Mouse (Mus musculus) midbrain, embryonic 12.5 days (tissue): Measurements from ENCODE around the gene Ffar2. TPM values are rescaled to one million over a fixed set of nuclear protein-coding genes. Genes with fewer than 3 reads are reported as not detected.

Source experiments
- ATAC-seq: fragments of 200-750 bp; cut with Nextera tagmentation; 2 replicates; pipeline ENCODE4 v1.8.0; 2017; ENCODE audit warnings: low read depth, moderate TSS enrichment, moderate library complexity; ENCODE audit not compliant: low FRiP score
- H3K27ac ChIP-seq: fragments of 300-500 bp; sonication (generic); replicated peaks from 2 replicates; pipeline ENCODE4 v1.5.1; 2016; ENCODE audit warnings: mild to moderate bottlenecking
- H3K27me3 ChIP-seq: fragments of 300-500 bp; sonication (generic); 2 replicates; pipeline ENCODE4 v1.6.1; 2016; ENCODE audit warnings: mild to moderate bottlenecking
- H3K36me3 ChIP-seq: fragments of 300-500 bp; sonication (generic); 2 replicates; pipeline ENCODE4 v1.6.1; 2016
- H3K4me1 ChIP-seq: fragments of 300-500 bp; sonication (generic); 2 replicates; pipeline ENCODE4 v1.6.1; 2016
- H3K4me2 ChIP-seq: fragments of 300-500 bp; sonication (generic); replicated peaks from 2 replicates; pipeline ENCODE4 v1.6.1; 2016; ENCODE audit warnings: mild to moderate bottlenecking, moderate library complexity
- H3K4me3 ChIP-seq: fragments of 300-500 bp; sonication (generic); 2 replicates; pipeline ENCODE4 v1.5.1; 2016; ENCODE audit warnings: mild to moderate bottlenecking
- H3K9ac ChIP-seq: fragments of 300-500 bp; sonication (generic); replicated peaks from 2 replicates; pipeline ENCODE4 v1.6.1; 2016; ENCODE audit warnings: mild to moderate bottlenecking, moderate library complexity
- H3K9me3 ChIP-seq: fragments of 300-500 bp; sonication (generic); 2 replicates; pipeline ENCODE4 v1.6.1; 2016; ENCODE audit warnings: mild to moderate bottlenecking
- WGBS: fragments of 180-500 bp; shearing (Covaris S2); methylation state at CpG from one replicate; pipeline ENCODE4 v1.1.7; 2016; 5-methylcytosine and 5-hydroxymethylcytosine counted together
- polyA plus RNA-seq: library from polyadenylated mRNA; unstranded; fragments of >200 nt; fragmentation: Nextera tagmentation; extraction: Ambion mirVana; gene quantifications from 2 replicates; pipeline ENCODE4 v1.2.1, GENCODE M21; 2016

Gene Ffar2
- not detected in 2 replicates for polyA plus RNA-seq

DNA sequence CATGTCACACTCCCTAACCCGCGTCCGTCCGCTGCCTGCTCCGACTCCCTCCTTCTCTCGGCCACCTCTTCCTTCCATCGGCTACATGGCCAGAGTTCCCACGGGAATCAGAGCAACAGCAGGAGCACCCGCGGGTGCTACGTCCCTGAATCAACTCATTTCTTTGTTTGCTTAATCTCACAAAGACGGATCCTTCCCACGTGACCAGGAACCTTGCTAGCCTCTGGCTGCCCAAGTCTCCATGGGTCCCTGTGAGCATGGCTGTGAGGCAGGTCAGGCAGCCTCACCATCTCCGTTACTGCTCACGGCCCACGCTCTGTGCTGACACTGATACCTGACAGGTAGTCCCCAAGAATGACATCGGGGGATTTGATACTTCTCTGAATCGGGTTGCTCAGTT, at the start of gene Ffar2:
Gene Ffar2, minus strand, starts transcription at position 101 of the 400 bp plus-strand sequence.
- Histone ChIP-seq H3K4me2 (no peak within 1 kb of the TSS), H3K36me3 (no peaks in the 10 kb centered on the region), H3K4me1 (no peaks in the 10 kb centered on the region), H3K9me3 (no peaks in the 10 kb centered on the region), H3K9ac (no peak within 1 kb of the TSS), H3K27me3 (no peaks in the 10 kb centered on the region), H3K4me3 (no peak within 1 kb of the TSS), H3K27ac (no peak within 1 kb of the TSS)
- ATAC-seq, result no peak
- 92% methylated on average over 18 of the region's 18 CpGs for WGBS

DNA sequence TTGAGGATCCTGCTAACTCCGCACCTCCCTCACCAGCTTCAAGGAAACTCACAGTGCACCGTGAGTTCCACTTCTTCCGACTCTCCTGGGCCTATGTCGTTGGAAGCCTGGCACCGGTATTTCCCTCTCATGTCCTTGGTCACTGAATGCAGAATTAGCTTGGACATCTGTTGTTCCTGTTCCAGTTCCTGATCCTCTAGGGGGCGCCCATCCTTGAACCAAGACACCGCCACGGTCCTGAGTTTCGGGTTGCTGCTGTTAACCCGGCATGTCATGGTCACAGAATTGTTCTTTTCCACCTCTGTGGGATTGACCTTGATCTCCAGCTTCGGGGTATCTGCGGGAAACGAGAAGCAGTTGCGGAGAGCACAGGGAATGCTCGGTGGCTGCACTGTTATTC, 49.5 kb upstream of the Ffar2 start:
- Histone ChIP-seq H3K4me2 (peak overlapping the region; percentile 25), H3K27ac (no peak overlapping the region), H3K4me3 (no peak overlapping the region), H3K9ac (no peak overlapping the region), H3K9me3 (no peaks in the 10 kb centered on the region), H3K27me3 (peaks cover 6% of the 10 kb centered on the region; the same call in 1 of the 2 replicates), H3K4me1 (no peaks in the 10 kb centered on the region), H3K36me3 (no peaks in the 10 kb centered on the region)
- WGBS, result 28% methylated on average over 15 of the region's 15 CpGs
- ATAC-seq, result no peak

DNA sequence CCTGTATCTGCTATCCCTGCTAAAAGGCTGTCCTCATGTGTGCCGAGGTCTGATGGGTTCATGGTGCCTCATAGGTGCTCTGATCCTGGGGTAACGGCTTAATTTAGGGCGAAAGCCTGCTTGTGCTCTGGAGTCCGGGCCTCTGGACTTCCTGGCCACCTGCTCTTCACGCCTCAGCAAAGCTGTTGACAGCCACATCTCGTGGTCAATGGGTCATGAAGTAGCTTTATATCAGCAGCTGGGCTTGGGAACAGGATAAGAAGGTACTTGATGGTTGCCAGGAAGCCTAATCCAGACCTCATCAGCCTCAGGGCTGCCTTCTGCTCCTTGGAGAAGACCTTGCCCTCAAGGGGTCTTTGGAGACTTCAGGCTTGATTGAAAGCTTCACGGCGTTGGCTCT, 39.8 kb upstream of the Ffar2 start:
- H3K4me2 ChIP-seq, result no peak overlapping the region
- 0 out of 2 replicates have a peak, but pooled peaks cover 3% of the 10 kb centered on the region for H3K4me1 ChIP-seq
- ATAC-seq, result no peak
- H3K27ac ChIP-seq, result no peak overlapping the region
- WGBS, result 76% methylated on average over 8 of the region's 8 CpGs
- H3K9ac ChIP-seq, result no peak overlapping the region
- no peak overlapping the region for H3K4me3 ChIP-seq
- H3K9me3 ChIP-seq, result no peaks in the 10 kb centered on the region
- 0 out of 2 replicates have a peak, but pooled peaks cover 8% of the 10 kb centered on the region for H3K27me3 ChIP-seq
- H3K36me3 ChIP-seq, result no peaks in the 10 kb centered on the region

DNA sequence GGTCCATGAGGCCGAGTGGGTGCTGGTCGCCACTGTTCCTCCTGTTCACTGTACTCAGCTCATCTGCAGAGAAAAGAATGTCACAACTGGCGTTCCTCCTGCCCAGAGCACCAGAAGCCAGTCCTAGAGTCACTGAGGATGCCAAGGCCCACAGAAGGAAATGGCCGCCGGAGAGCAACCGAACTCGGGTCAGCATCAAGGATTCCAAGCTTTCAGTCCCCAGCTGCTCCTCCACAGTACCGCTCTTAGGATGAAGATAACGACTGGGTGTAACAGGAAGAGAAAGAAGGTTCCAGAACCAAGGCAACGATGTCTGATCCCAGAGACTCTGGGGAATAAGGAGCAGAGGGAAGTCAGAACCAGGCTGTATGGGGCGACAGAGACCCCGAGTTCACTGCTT, 37.9 kb upstream of the Ffar2 start, which contains the start of gene Ffar1:
Gene Ffar1, minus strand, starts transcription at position 101 of the 400 bp plus-strand sequence.
- 84% methylated on average over 12 of the region's 12 CpGs for WGBS
- no peak within 1 kb of the TSS for H3K27ac ChIP-seq
- H3K4me3 ChIP-seq, result no peak within 1 kb of the TSS
- no peak for ATAC-seq
- 0 out of 2 replicates have a peak, but pooled peaks cover 8% of the 10 kb centered on the region for H3K27me3 ChIP-seq
- no peak within 1 kb of the TSS for H3K4me2 ChIP-seq
- 0 out of 2 replicates have a peak within 1 kb of the TSS, but pooled peaks have one; percentile 28 for H3K9ac ChIP-seq
- H3K4me1 ChIP-seq, result 0 out of 2 replicates have a peak, but pooled peaks cover 3% of the 10 kb centered on the region
- no peaks in the 10 kb centered on the region for H3K36me3 ChIP-seq
- no peaks in the 10 kb centered on the region for H3K9me3 ChIP-seq

DNA sequence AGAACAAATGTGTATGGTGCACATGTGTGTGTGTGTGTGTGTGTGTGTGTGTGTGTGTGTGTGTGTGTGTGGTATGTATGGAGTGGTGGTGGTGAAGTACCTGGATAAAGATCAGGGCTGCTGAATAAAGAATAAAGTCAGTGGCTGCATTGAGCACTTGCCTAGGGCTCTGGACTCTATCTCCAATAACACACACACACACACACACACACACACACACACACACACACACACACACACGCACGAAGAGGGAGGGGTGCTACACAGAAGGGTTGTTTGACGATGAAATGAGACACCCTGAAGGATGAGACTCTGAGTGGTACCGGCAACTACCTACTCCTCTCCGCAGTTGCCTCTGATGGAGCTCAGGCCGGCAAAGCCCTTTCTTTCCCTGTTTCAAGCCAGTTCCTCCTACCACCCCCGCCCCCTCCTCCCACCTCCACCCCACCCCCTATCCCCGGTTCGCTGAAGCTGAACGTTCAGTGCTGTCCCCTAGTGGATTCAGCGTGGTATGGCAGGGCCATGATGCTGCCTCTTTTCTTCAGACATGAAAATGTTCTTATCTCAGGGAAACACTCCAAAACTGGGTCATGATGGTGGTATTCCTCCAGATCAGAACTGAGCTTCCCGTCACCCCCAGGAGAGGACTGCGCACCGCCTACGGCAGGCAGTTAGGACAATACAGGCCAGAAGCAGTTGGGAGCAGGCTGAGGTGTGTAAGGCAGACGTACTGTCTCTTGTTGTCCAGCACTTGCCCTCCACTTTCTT, 36.2 kb upstream of the Ffar2 start:
- peak overlapping the region; percentile 28 for H3K4me3 ChIP-seq
- peak overlapping the region; percentile 49 for H3K4me2 ChIP-seq
- no peak overlapping the region for H3K27ac ChIP-seq
- ATAC-seq, result peak; percentile 69
- H3K27me3 ChIP-seq, result 0 out of 2 replicates have a peak, but pooled peaks cover 8% of the 10 kb centered on the region
- H3K9me3 ChIP-seq, result no peaks in the 10 kb centered on the region
- H3K36me3 ChIP-seq, result no peaks in the 10 kb centered on the region
- 11% methylated on average over 12 of the region's 16 CpGs for WGBS
- 0 out of 2 replicates have a peak, but pooled peaks cover 3% of the 10 kb centered on the region for H3K4me1 ChIP-seq
- H3K9ac ChIP-seq, result no peak overlapping the region

DNA sequence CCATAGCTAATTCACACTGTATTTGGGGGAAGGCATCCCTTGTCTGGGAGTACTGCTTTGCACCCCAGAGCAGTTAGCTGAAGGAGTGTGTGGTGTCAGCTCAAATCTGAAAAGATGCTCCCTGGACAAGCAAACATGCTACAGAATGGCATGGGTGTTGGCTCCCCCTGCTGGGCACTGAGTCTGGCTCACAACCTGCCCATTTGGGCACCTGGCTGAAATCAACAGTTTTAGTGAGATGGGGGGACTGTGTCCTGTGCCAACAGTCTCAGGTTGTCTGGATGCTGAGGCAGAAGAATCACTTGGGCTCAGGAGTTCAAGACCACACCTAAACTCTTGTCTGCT, 35.7 kb upstream of the Ffar2 start:
- 0 out of 2 replicates have a peak, but pooled peaks cover 3% of the 10 kb centered on the region for H3K4me1 ChIP-seq
- H3K27me3 ChIP-seq, result 0 out of 2 replicates have a peak, but pooled peaks cover 8% of the 10 kb centered on the region
- no peak overlapping the region for H3K4me3 ChIP-seq
- ATAC-seq, result peak; percentile 42; the same call in 1 of the 2 replicates
- H3K36me3 ChIP-seq, result no peaks in the 10 kb centered on the region
- no peak overlapping the region for H3K27ac ChIP-seq
- peak overlapping the region; percentile 49; the same call in 1 of the 2 replicates for H3K4me2 ChIP-seq
- no peak overlapping the region for H3K9ac ChIP-seq
- H3K9me3 ChIP-seq, result no peaks in the 10 kb centered on the region

DNA sequence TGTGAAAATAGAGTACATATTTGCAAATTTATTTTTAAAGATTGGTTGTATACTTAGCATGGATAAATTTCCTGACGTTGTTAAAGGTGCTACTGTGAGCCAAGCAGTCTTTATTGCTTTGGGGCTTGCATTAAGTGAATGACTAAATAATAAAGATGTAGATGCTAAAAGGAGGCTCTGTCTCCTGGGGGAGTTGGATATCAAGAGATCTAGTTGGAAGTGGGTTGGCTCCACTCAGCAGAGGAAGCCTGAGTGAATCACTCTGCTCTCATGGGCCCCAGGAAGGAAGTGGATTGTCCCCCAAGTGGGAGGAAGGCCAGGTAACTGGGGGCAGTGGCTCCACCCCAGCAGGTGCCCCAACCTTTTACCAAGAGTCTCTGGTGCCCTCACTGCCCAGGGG, 34.2 kb upstream of the Ffar2 start:
- Histone ChIP-seq H3K4me2 (no peak overlapping the region), H3K9ac (no peak overlapping the region)
- no peak for ATAC-seq

DNA sequence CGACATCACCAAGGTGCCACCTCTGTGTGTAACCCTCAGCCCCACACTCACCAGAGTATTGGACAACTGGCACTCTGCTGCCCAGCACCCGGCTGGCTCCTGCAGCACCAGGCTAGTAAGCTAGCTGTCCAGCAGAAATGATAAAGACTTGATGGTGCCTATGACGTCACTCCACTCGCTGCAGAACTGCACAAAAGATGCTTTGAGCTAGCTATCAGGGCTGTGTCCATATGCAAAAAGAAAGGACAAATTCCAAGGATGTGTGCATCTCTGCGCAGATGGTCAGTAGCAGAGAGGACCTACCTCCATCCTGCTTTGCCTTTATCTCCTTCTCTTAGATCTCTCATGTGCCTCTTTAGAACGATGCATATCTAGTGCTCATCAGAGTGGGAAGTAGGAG, 32.5 kb upstream of the Ffar2 start, which contains the start of gene Ffar3:
Gene Ffar3, minus strand, starts transcription at position 101 of the 400 bp plus-strand sequence.
- 0 out of 2 replicates have a peak, but pooled peaks cover 4% of the 10 kb centered on the region for H3K27me3 ChIP-seq
- ATAC-seq, result no peak
- H3K4me2 ChIP-seq, result no peak within 1 kb of the TSS
- H3K9ac ChIP-seq, result no peak within 1 kb of the TSS
- H3K4me3 ChIP-seq, result no peak within 1 kb of the TSS
- no peaks in the 10 kb centered on the region for H3K4me1 ChIP-seq
- WGBS, result 86% methylated on average over 6 of the region's 6 CpGs
- H3K27ac ChIP-seq, result no peak within 1 kb of the TSS
- no peaks in the 10 kb centered on the region for H3K9me3 ChIP-seq
- no peaks in the 10 kb centered on the region for H3K36me3 ChIP-seq

More for the DNA sequence above, 34.2 kb upstream of the Ffar2 start:
- Histone ChIP-seq H3K27ac (no peak overlapping the region), H3K9me3 (no peaks in the 10 kb centered on the region), H3K27me3 (0 out of 2 replicates have a peak, but pooled peaks cover 8% of the 10 kb centered on the region), H3K36me3 (no peaks in the 10 kb centered on the region), H3K4me3 (no peak overlapping the region), H3K4me1 (no peaks in the 10 kb centered on the region)
- WGBS, result 89% methylated on average over 1 of the region's 1 CpGs

DNA sequence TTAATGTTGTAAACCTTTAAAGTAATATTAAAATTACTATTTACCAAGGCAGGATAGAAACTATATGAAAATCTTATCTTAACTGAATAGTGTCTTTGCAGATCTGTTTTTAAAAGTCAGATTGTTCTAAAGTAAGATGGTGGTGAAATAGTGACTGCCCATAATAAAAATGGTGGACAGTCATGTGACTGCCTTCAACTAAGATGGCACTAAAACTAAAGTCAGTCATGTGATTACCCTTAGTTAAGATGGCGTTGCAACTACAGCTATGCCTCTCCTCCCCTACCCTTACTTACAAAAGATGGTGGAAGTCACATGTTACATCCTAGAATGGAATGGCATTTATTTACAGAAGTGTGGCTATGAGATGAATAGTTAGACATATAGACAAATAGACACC, 27.8 kb upstream of the Ffar2 start:
- ATAC-seq, result no peak
- Histone ChIP-seq H3K27ac (no peak overlapping the region), H3K36me3 (no peaks in the 10 kb centered on the region), H3K4me1 (no peaks in the 10 kb centered on the region), H3K4me3 (no peak overlapping the region), H3K9me3 (no peaks in the 10 kb centered on the region), H3K9ac (no peak overlapping the region), H3K27me3 (no peaks in the 10 kb centered on the region), H3K4me2 (no peak overlapping the region)
- 90% methylated on average over 1 of the region's 1 CpGs for WGBS

DNA sequence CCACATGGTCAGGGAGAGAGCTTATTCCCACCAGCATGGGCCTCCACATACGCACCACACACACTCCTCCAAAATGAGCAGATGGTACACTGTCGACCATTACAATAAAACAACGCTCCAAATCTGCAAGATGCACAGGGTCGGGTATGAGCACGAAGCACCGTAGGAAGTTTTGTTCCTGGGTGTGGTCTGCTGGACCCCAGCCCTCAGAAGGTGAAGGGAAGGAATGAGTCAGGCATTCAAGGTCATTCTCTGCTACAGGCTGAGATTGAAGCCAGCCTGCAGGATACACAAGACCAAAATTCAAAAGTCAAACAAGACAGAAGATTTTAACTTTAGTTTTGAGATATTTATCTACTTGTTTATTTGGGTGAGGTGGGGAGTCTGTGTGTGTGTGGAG, 24.4 kb upstream of the Ffar2 start:
- H3K4me1 ChIP-seq, result peaks cover 6% of the 10 kb centered on the region; the same call in 1 of the 2 replicates
- H3K27ac ChIP-seq, result no peak overlapping the region
- no peak for ATAC-seq
- WGBS, result 88% methylated on average over 6 of the region's 6 CpGs
- H3K27me3 ChIP-seq, result no peaks in the 10 kb centered on the region
- no peak overlapping the region for H3K9ac ChIP-seq
- no peaks in the 10 kb centered on the region for H3K9me3 ChIP-seq
- H3K36me3 ChIP-seq, result no peaks in the 10 kb centered on the region
- H3K4me3 ChIP-seq, result no peak overlapping the region
- no peak overlapping the region for H3K4me2 ChIP-seq

DNA sequence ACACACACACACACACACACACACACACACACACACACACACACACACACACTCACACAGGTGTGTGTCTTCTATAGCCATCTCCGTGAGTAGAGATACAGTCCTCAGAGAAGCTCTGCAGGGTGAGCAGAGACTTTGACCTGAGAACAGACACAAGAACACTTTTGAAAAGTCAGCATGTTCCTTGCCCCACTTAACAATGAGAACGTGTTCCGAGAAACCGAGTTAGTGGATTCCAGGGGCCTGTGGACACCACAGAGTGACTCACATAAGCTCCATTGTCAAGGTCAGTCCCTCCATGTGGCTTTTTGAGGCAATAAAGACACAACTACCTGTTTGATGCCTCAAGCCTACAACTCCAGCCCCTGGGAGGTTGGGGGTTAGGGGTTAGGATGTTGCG, 23.8 kb upstream of the Ffar2 start:
- WGBS, result 83% methylated on average over 5 of the region's 5 CpGs
- Histone ChIP-seq H3K4me1 (peaks cover 6% of the 10 kb centered on the region; the same call in 1 of the 2 replicates), H3K27me3 (no peaks in the 10 kb centered on the region), H3K4me3 (no peak overlapping the region), H3K4me2 (no peak overlapping the region), H3K9me3 (no peaks in the 10 kb centered on the region), H3K36me3 (no peaks in the 10 kb centered on the region), H3K9ac (no peak overlapping the region), H3K27ac (no peak overlapping the region)
- no peak for ATAC-seq

DNA sequence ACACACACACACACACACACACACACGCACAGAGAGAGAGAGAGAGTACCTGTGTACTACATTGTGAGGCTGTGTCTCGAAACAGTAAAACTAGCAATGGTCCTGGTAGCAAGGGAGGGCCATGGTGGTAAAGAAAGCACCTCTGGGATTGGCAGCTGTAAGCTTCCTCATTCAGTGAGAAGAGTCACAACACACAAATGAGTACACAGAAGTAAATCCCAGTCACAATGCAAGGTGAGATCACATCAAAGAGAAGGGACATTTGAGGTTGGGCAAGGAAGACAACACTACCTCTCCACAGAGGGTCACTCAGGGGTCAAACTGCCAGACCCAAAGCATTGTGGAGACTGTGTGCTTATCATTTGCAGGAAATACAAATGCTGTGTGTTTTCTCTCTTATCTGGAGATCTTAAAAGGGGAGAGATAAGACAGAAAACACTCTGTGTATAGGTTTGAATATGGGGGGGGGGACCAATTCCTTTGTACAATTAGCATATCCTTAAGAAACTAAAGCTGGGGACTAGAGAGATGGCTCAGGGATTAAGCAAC, 23.0 kb upstream of the Ffar2 start:
- Histone ChIP-seq H3K36me3 (no peaks in the 10 kb centered on the region), H3K4me3 (no peak overlapping the region), H3K27ac (no peak overlapping the region), H3K27me3 (no peaks in the 10 kb centered on the region), H3K4me2 (no peak overlapping the region), H3K9me3 (no peaks in the 10 kb centered on the region), H3K4me1 (peaks cover 6% of the 10 kb centered on the region; the same call in 1 of the 2 replicates), H3K9ac (no peak overlapping the region)
- no peak for ATAC-seq
- 71% methylated on average over 2 of the region's 2 CpGs for WGBS
